Mouse (Mus musculus) embryo, embryonic 10.5 days (tissue): ENCODE data around the gene Reps1.

Experiments
- DNase-seq: peaks from one replicate; pipeline ENCODE4 v3.0.0-alpha.2; 2015; ENCODE audit warnings: low spot score

The Reps1 gene

DNA sequence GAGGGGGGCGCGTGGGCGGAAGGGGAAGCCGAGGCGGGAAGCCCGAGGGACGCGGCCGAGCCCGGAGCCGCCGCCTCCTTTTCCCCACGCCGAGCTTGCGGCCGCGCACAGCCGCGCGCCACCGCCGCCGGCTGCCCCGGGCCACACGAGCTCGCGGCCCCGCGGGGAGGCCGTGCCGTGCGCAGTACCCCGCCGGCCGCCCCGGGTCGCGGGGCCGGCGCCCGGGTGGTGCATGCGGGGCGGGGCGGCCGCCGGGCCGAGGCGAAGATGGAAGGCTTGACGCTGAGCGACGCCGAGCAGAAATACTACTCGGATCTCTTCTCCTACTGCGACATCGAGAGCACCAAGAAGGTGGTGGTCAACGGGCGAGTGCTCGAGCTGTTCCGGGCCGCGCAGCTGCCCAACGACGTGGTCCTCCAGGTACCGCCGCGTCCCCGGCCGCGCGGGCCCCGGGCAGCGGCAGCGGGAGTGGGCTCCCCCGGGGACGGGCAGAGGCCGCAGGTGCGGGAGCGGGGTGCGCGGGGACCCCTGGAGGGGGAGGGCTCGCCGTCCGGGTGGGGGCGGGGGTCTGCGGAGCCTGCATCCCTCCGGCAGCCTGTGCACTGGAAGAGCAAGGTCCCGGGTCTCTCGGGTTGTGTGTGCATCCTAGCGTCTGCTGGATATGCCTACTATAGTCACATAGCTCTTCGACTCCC is at the start of gene Reps1:
Reps1 (plus strand) TSS at position 166 of the 695 bp plus-strand sequence.
- DNase-seq, result peak; percentile 61

DNA sequence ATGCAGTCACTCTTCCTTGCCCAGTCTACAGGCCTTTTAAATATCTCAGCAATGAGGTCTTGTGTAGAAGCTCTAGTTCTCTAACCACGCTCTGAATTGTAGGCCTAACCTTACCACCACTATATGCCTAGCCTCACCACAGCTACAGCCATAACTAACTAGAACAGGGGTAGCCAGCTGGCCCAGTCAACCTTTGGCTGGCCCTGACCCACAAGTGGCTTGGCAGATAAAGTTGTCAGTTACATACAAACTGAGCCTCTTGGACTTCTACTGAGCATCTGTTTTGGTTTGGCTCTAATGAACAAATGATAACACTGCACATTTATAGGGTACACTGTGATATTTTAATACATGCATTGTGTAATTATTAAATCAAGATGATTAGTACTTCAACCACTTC is 48.9 kb upstream of the Reps1 start:
- DNase-seq, result no peak

DNA sequence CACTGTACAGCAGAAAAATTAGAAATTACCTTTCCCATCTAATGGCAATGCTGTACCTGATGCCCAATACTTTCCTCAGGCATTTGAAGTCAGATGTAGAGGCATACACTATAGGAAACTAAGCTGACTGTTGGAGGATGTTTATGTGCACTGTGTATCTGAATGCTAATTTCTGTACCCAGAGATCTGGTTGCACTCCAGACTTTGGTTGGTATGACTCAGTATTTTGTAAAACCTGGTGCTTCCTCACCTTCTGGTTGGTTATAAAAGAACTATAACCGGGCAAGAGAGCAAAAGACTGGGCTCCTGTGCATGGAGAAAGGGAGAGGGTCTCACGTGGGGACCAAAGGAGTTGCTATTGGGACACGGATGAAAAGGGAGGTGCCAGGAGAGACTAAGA is 48.4 kb upstream of the Reps1 start:
- no peak for DNase-seq

DNA sequence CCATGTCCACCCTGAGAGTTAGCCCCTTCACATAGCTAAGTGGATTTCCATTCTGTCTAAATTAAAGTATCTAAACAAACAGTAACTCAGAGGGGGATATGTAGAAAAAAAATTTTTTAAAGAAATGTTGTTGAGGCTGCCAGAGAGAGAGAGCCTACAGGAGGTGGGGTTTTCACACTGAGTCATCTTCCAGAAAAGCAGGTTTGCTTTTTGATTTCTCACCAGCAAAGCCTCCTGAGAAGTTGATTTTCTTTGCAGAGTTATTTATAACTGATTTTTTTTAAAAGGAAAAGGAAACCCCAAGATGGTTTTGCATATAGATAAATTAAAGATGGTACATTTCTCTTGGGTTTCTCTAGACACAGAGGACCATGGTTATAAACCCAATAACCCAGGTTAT is 47.5 kb upstream of the Reps1 start:
- DNase-seq, result no peak

GRCm38 (mm10) chr10:18009744-18010143 is 45.9 kb upstream of the Reps1 start:
- no peak for DNase-seq

GRCm38 (mm10) chr10:18011761-18012160 is 43.9 kb upstream of the Reps1 start:
- no peak for DNase-seq

DNA sequence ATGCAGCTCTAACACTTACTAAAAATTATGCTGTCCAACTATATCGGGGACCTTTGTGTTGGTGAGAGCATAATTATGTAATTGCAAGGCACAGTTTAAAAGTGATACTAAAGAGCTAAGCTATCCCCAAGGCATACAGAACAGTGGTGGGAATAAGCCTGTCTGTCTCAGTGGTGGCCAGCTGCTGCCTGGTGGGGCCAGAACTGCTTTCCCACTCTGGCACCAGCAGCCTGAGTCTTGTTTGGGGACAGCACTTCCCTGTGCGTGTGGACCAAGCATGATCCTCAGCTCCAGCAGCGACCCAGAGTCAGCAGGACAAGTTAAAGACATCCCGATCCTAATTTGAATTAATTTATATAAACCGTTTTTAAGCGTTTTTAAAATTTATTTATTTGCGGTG is 35.2 kb upstream of the Reps1 start:
- DNase-seq, result peak; percentile 13

DNA sequence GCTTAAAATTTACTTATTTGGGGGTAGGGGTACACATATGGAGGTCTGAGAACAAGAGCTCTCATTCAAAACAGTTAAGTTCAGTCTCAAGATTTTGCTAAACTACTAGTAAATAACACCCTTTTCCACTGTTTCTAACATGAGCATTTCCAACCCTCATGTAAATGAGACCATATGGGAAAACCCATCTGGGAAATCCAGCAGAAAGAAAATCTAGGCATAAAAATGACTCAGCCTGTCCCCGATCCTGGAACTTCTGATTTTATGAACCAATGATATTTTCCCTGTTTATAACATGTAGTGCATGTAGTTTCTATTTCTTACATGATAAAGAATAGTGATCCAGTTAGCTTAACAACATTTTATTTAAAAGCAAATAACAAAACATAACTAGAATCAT is 34.8 kb upstream of the Reps1 start:
- peak; percentile 10 for DNase-seq

DNA sequence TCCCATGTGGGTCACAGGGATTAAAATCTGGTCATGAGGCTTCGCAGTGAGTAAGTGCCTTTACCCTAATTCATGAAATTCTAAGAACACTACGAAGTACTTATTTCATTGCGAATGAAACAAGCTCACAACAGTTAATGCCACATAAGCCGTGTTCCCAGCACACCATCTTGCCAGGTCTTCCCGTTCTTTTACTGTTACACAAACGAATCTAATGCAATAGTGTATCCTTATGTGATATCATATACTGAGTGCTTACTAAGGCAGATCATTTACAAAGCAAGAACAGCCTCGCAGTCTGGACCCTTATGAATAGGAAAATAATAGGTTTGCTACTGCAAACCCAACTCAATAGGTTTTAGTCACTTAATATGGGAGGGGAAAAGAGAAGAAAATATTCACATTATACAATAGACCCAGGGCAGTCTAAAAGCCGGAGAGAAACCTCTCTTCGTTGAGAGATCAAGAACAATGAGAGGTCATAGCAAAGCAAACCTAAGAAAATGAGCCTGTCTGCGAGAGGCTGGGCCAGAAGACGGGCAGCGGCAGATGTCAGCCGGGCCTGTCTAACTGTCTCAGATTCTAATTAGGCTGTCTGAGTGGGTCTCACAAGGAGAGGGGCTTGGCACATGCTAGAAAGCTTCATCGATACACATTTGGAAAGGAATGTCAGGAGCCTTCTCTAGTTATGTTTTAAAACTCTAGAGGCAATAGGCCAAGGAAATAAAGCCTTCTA is 33.9 kb upstream of the Reps1 start:
- DNase-seq, result peak; percentile 35

- peak; percentile 93 for DNase-seq
These were observed 33.3 kb upstream of the Reps1 start for GRCm38 (mm10) chr10:18022312-18022711.

DNA sequence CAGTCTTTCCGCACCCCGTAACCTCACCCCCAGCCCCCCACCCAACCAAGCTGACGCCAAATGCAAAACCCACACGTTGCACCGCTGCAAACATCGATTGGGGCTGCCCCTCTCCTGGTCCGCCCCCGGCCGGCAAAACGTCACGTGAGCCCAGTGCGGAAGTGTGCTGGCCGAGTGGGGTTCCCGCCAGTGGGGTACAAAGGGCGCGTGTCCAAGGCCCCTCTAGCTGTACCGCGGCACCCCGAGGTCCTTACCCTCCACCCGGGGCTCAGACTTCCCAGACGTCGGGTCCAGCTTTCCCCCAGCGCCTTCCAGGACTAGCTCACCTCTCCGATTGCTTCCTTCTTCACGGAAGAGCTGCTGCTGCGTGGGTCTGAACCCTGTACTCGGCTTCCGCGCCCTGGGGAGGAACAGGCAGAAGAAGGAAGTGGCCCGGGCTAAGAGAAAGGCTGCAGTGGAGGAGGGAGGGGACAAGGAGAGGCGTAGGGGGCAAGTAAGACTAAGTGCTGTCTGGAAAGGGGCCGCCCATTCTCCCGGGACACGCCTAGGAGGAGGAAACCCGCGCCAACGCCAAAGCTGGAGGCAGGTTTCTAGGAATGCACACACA is 32.8 kb upstream of the Reps1 start, which contains the start of gene Abracl:
Abracl (minus strand) TSS at position 548 of the 607 bp plus-strand sequence.
- peak; percentile 89 for DNase-seq

- no peak for DNase-seq
These were observed 21.3 kb upstream of the Reps1 start for GRCm38 (mm10) chr10:18034408-18034807.

GRCm38 (mm10) chr10:18036849-18037248 is 18.8 kb upstream of the Reps1 start:
- no peak for DNase-seq

- no peak for DNase-seq
These were observed 9.3 kb upstream of the Reps1 start for GRCm38 (mm10) chr10:18046380-18046779.

DNA sequence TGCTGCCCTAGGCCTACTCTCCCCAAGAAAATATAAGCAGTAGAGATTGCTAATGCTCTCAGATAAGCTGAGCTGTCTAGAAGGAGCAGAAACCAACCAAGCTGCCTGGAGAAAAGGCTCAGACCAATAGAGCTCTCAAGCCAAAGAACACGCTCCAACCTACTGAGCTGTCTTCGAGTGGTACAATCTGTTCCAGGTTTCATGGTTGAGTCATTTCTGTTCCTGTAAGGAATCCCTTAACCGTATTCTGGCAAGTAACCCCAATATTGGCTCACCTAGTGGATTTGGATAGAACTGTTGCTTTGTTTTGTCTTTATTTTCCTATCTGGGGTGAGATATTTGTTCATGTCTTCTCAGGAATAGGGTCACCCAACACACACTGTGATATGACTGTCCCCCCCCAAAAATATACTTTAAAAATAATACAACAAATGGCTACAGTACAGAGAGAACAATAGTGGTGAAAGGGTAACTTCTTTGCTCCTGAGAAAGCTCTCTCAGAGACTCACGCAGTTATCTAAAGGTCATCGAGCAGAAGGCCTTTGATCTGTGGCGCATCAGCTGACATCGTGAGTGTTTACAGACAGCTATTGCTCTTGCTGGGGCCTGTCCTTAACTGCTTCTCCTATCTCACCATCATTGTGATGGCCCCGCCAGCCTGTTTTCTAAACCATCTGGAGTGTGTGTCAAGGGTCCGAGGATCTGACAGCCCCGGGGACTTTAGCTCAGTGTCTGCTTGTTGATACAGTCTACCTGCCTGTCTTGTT is 8.1 kb upstream of the Reps1 start:
- DNase-seq, result peak; percentile 29

- peak; percentile 91 for DNase-seq
These were observed 509 bp upstream of the Reps1 start for GRCm38 (mm10) chr10:18055009-18055695.

- DNase-seq, result no peak
These were observed 707 bp downstream of the Reps1 start for GRCm38 (mm10) chr10:18056391-18056745.

GRCm38 (mm10) chr10:18058681-18059338 is 3.1 kb downstream of the Reps1 start:
- DNase-seq, result no peak

- no peak for DNase-seq
These were observed 4.1 kb downstream of the Reps1 start for GRCm38 (mm10) chr10:18059807-18060206.

DNA sequence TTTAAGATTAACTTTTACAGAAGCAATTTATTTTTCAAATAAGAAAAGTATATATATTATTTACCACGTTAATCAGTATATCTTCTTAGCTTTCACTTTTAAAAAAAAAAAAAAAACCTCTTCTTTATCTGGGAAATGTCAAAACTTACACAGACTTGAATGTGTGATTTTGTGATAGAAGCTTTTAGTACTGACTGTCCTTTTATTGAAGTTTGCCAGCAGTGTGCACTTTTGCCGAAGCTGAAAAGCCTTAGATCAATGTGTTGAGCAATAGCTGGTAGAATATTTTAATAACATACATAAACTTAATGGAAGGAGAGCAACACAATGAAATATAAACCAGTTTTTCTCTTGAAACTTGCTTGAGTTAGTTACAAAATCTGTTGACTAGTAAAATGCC is 5.1 kb downstream of the Reps1 start:
- DNase-seq, result no peak

DNA sequence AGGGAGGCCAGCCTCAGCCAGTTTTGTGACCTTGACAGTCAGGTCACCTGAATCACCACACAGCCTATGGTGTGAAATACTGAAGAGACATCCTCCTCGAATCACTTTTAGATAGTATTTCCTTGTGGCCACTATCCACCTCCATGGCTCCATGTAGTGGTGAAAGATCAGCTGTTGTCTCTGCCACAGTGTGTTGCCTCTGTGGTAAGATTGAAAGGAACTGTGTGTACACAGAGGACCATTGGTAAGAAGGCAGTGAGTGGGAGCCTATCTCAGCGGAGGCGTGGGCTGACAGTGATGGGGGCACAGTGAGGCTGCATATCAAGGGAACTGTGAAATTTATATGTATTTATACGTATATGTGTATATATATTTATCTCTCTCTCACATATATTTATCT is 5.9 kb downstream of the Reps1 start:
- DNase-seq, result no peak
